13 mouse cellular contexts compared by ENCODE assay signal in the genomic region with DNA sequence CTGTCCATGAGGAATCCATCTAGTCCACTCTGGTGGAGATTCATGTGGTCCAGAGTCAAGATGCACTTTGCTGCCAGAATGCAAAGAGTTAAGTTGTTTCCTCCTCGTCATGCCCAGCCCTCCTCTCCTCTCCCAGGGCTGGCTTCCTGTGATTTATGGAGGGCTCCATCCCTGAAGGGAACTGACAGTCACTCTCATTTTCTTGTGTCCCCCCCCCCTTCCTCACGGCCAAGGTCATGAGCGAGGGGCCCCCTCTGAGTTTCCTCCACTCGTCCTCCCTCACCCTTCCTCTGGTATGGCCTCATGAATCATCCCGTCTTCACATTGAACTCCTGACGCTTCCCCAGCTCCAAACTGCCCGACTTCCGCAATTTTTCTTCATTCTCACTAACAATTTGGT.
"Had no signal": no experiment of that assay in that cellular context is flagged by ENCODE, and none has a peak within 500 bp of the region (broad histone marks: within the 10 kb centered on the region; RNA-seq: fewer than 3 reads in every experiment).

No protein-coding gene starts in this region.

- H3K4me1 ChIP-seq: liver, embryonic 15.5 days; midbrain, embryonic 13.5 days; stomach, embryonic 15.5 days had no signal

- H3K36me3 ChIP-seq: limb, embryonic 10.5 days; liver, embryonic 15.5 days; midbrain, embryonic 13.5 days; stomach, embryonic 15.5 days had no signal

- H3K4me3 ChIP-seq: left cerebral cortex, adult 2 months; limb, embryonic 10.5 days; liver, embryonic 15.5 days; midbrain, embryonic 13.5 days; stomach, embryonic 15.5 days had no signal

- ATAC-seq: inflammation-experienced regulatory T-cells, adult 6 months; midbrain, embryonic 13.5 days had no signal

- H3K4me2 ChIP-seq: liver, embryonic 11.5 days; liver, embryonic 15.5 days; midbrain, embryonic 13.5 days; stomach, embryonic 15.5 days had no signal

- H3K27me3 ChIP-seq: liver, embryonic 15.5 days; midbrain, embryonic 13.5 days; stomach, embryonic 15.5 days had no signal

- H3K9ac ChIP-seq: liver, embryonic 15.5 days; midbrain, embryonic 13.5 days; stomach, embryonic 15.5 days had no signal

- DNase-seq: lung, adult 2 months; lung, postnatal 10 days; right cerebral cortex, postnatal 14 days; thymus, adult 2 months; thymus, postnatal 25 days had no signal

- H3K27ac ChIP-seq: left cerebral cortex, adult 2 months; limb, embryonic 10.5 days; liver, embryonic 15.5 days; macrophage; midbrain, embryonic 13.5 days; stomach, embryonic 15.5 days had no signal

- H3K9me3 ChIP-seq: limb, embryonic 10.5 days; liver, embryonic 15.5 days; midbrain, embryonic 13.5 days; stomach, embryonic 15.5 days had no signal
